Mouse (Mus musculus) activated CD4-positive, CD25-positive, alpha-beta regulatory T cell, adult 4 months (primary cell): ENCODE measurements around the gene Pde3b. TPM values are rescaled to one million over a fixed set of nuclear protein-coding genes. Genes with fewer than 3 reads are reported as not detected.
"Not testable (repeated sequence)": the region's sequence is repeated elsewhere in the genome, so short reads cannot be mapped to it uniquely, and the experiment has no call there.

Experiments
- ATAC-seq: one replicate; pipeline ENCODE4 v1.8.0; 2017
- polyA plus RNA-seq, 2 experiments: library from polyadenylated mRNA; unstranded; fragments of 100-300 nt; shearing (Covaris generic); gene quantifications; one replicate each; pipeline ENCODE4 v1.2.1; 2017

Gene Pde3b
- 1 to 10 TPM; 1.6 to 2.1 TPM for polyA plus RNA-seq

- ATAC-seq = peak; percentile 40
Observed at GRCm38 (mm10) chr7:114414421-114415335, at the start of gene Pde3b. Gene Pde3b (plus strand): TSS chr7:114415281.

DNA sequence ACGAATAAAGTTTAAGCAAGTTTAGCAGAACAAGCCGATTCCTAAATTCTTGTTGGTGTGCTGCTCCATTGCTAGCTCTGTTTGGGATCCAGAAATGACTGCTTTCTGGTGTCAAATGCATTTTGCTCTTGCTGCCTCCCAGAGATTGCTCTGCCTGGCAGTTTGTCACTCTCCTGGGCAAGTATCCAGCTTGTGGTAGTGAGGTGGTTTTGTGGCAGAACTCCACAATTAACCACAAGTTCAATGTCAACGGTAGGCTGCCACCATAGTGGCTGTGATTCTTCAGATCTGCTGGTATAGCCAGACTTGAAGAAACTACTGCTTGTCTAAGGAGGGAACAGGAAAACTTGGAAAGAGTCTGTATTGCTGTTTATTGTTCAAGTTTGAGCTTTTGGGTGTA, 13.0 kb upstream of the Pde3b start:
- no peak for ATAC-seq

DNA sequence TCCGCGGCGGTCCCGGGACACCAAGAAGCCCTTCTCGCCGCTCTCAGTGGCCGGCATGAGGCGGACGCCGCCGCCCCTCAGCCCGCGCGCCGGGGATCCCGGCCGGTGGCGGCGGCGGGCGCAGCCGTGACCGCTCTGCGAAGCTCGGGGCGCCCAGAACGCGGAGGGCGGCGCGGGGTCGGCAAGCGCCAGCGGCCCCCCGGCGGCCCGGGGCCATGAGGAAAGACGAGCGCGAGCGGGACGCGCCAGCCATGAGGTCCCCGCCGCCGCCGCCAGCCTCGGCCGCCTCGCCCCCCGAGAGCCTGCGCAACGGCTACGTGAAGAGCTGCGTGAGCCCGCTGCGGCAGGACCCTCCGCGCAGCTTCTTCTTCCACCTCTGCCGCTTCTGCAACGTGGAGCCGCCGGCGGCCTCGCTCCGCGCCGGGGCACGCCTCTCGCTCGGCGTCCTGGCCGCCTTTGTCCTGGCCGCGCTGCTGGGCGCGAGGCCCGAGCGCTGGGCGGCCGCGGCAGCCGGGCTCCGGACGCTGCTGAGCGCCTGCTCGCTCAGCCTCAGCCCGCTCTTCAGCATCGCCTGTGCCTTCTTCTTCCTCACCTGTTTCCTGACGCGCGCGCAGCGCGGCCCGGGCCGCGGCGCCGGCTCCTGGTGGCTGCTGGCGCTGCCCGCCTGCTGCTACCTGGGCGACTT, 397 bp downstream of the Pde3b start:
- peak; percentile 45 for ATAC-seq

- ATAC-seq = peak; percentile 21
Observed at GRCm38 (mm10) chr7:114416021-114416845, 1.2 kb downstream of the Pde3b start.

- ATAC-seq = not testable (repeated sequence)
Observed at GRCm38 (mm10) chr7:114419331-114419730, 4.2 kb downstream of the Pde3b start.

DNA sequence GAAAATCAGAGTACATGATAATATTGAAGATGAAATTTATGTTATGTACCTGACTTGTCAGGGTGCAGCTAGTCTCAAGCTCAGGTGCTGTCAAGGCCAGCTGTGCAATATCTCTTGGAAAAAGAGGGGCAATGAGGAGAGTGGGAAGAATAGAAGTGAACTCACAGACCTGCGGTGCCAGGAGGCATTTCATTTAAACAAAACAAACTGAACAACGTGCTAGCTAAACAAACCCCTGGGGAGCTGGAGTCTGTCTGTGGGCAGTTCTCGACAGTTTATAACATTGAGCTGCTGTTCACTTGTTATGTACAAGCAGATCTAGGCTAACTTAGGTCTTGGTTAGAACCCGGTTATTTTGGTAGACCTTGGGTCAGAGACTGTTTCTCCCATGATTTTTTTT, 5.8 kb downstream of the Pde3b start:
- ATAC-seq = no peak

DNA sequence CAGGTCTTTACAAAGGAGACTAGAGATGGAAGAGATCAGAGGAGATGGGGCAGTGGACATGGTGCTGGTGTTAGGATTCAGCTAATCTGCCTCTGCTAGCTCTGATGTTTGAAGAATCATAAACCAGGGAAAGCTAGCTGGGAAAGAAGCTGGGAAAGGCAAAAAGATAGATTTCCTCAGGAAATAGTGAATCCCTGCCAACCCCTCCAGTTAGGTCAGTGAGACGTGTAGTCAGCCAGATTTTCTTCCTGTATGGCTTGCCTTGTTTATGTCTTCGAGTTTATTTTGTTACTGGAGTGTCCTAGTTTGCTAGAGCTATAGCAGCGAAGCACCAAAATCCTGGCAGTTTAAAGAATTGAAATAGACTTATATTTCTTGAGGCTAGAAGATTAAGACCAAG, 7.1 kb downstream of the Pde3b start:
- no peak for ATAC-seq

DNA sequence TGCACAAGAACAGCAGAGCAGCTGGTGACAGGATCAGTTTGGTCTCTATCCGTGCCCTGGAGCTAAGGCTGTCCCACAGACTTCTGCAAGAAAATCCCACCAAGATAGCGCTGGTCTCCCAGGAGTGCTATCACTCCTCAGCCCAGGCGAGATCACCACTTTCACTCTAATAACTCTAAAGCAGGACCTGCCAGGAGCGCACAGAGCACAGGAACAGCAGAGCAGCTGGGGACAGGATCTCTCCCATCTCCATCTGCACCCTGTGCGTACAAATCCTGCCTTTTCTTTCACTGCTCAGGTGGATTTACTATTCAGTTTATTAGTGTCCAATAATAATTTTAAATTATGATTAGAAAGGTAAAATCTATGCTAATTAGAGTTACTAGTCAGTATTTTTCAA, 14.7 kb downstream of the Pde3b start:
- no peak for ATAC-seq

GRCm38 (mm10) chr7:114431966-114432365, 16.9 kb downstream of the Pde3b start:
- no peak for ATAC-seq

DNA sequence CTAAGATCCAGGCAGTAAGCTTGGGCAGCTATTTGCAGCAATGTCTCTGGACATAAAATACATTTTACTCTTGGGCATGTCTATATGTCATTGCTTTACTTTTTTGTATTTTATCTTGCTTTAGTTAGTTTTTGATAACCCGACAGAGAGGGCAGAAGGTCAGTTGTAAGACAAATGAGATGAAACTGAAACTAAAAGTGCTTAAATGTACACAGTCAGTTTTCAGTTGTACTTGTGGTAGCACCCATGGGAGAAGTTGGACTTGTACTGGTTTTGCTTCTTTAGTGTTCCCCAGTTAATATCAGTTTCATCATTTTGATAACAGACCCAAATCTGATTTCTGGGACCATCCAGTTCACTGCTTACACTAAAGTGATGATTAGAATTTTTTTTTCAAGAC, 24.6 kb downstream of the Pde3b start:
- no peak for ATAC-seq

DNA sequence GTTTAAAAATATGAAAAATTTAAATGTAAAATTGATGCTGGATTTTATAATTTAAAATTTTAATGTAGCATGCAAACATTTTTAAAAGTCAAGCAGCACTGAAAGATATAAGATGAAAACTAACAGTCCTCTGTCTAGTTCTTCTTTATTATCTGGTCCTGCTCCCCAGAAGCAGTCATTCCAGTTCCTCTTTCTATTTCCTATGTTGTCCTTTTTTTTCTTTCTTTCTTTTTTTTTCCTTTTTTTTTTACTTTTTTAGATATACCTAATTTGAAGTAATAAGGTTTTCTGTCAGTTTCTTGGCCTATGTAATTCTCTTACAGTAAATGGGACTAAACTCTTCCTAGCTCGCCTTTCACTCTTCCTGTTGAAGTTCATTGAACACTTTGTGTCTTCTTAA, 25.4 kb downstream of the Pde3b start:
- no peak for ATAC-seq

DNA sequence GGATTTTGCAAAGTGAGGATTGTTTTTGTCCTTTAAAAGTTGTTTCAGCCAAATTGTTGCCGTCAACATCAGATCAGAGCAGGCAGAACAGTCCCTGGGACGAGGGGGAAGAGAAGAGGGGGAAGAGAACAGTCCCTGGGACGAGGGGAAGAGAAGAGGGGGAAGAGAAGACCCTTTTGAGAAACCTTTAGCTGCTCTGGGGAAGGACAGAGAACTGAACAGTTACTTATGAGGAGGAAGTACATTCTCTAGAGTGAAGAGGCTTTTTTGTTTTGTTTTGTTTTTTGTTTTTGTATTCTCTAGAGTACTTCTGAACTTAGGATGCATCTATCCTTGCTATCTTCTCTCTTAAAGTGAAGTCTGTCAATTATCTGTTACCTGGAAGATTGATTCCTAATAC, 37.8 kb downstream of the Pde3b start:
- ATAC-seq = no peak

GRCm38 (mm10) chr7:114453300-114453990, 38.4 kb downstream of the Pde3b start:
- no peak for ATAC-seq

- no peak for ATAC-seq
Observed at GRCm38 (mm10) chr7:114454858-114455257, 39.8 kb downstream of the Pde3b start.

GRCm38 (mm10) chr7:114456904-114457303, 41.8 kb downstream of the Pde3b start:
- no peak for ATAC-seq

DNA sequence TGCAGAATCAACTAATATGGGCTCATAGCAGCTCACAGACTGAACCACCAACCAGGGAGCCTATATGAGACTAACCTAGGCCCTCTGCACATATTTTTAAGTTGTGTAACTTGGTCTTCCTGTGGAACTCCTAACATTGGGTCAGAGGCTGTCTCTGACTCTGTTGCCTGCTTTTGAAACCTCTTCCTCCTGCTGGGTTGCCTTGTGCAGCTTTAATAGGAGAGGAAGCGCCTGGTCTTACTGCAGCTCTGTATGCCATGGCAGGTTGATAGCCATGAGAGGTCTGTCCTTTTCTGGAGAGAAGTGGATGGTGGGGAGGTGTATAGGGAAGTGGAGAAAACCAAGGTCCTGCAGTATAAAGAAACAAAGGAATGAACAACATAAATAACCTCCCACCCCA, 44.8 kb downstream of the Pde3b start:
- no peak for ATAC-seq

GRCm38 (mm10) chr7:114461727-114462126, 46.6 kb downstream of the Pde3b start:
- no peak for ATAC-seq

DNA sequence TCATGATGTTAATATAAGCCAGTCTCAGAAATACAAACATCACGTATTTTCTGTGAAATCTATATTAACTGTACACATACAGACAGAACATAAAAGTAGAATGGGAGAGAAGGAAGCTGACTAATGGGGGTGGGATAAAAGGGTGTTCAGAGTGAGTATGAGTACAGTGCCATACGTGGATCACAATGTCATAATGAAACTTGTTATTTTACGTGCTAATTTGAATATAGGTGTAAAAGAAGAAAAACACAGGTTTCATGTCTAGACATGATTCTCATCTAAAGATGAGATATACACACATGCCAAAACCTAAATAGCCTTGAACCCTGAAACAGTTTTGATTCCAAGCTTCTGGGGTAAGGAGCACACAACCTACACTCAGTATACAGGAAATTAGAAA, 51.3 kb downstream of the Pde3b start:
- ATAC-seq = peak; percentile 43

GRCm38 (mm10) chr7:114472471-114472870, 57.4 kb downstream of the Pde3b start:
- no peak for ATAC-seq

- no peak for ATAC-seq
Observed at GRCm38 (mm10) chr7:114474889-114475288, 59.8 kb downstream of the Pde3b start.

- ATAC-seq = no peak
Observed at GRCm38 (mm10) chr7:114477884-114478283, 62.8 kb downstream of the Pde3b start.

DNA sequence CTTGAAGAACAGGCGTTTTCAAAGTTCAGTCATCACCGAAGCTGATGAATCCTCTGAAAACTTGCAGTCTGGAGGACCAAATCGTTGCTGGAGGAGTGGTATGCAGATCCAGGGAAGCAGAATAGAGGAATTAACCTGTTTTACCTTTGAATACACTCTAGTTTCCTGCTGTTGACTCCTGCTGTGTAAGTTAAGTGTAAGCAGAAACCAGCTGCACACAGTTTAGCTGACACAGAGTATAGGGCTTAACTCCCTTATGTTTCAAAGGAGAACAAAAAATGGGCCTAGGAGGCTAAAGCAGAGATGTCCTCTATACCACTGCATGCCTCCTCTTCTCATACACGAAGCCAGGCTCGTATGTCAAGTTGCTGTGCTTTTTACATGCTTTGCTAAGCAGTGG, 63.8 kb downstream of the Pde3b start:
- no peak for ATAC-seq
